Mouse (Mus musculus) brain, embryonic 14.5 days (tissue): Measurements from ENCODE around the gene Pten.

Experiments used
- CTCF ChIP-seq: fragments of 200-500 bp; IDR thresholded peaks from 2 replicates; pipeline ENCODE4 v1.5.1; 2012; ENCODE audit warnings: inconsistent platforms, mild to moderate bottlenecking, moderate library complexity, borderline replicate concordance; ENCODE audit not compliant: insufficient read depth, insufficient read length; ENCODE audit errors: extremely low read depth
- POLR2A ChIP-seq: fragments of 200-500 bp; IDR thresholded peaks from 2 replicates; pipeline ENCODE4 v1.6.1; 2012; ENCODE audit warnings: mild to moderate bottlenecking, inconsistent platforms, borderline replicate concordance; ENCODE audit not compliant: poor library complexity, insufficient read depth, insufficient read length, severe bottlenecking; ENCODE audit errors: extremely low read depth

- TF ChIP-seq POLR2A (peak; percentile 78; the same call in 1 of the 2 replicates), CTCF (peak; percentile 16; the same call in 1 of the 2 replicates)
Measured at GRCm38 (mm10) chr19:32755792-32756635, 1.3 kb upstream of the Pten start.
